Mouse (Mus musculus): ENCODE data around the gene Kcnk5. TPM values are rescaled to one million over a fixed set of nuclear protein-coding genes. Genes with fewer than 3 reads are reported as not detected.

Gene Kcnk5
- total and polyA plus RNA-seq, 3 experiments: 9.3 to 10.9 TPM; not detected in 1

GRCm38 (mm10) chr14:20120868-20121267 is 60.7 kb downstream of the Kcnk5 start:
- H3K4me3 ChIP-seq (ENCODE audit: control insufficient read depth in 1 of 2, insufficient read depth in 1 of 2, low read depth in 2 of 2, low read length in 2 of 2): no peak overlapping the region
- TF ChIP-seq CTCF (IDR thresholded peaks at IDR 0.05 in 2 of 3, conservative IDR thresholded peaks at IDR 0.05 in 1 of 3; ENCODE audit: control insufficient read depth in 1 of 3, insufficient read depth in 1 of 3, low read depth in 2 of 3, low read length in 3 of 3, poor library complexity in 1 of 3, severe bottlenecking in 1 of 3): no peak
- no peak for TF ChIP-seq NELFE (IDR thresholded peaks at IDR 0.05; ENCODE audit: low read depth, low read length)
- no peak overlapping the region for H3K27ac ChIP-seq (ENCODE audit: control insufficient read depth, low read depth, low read length)
- H3K4me1 ChIP-seq (ENCODE audit: control insufficient read depth in 1 of 2, insufficient read depth in 2 of 2, low read length in 2 of 2): no peaks in the 10 kb centered on the region
- peak; percentile 32 for DNase-seq (ENCODE audit: low read depth, low spot score)
- no peak overlapping the region for H3K9ac ChIP-seq (ENCODE audit: control insufficient read depth, low read depth, low read length, poor library complexity, severe bottlenecking)
- H3K79me2 ChIP-seq (ENCODE audit: control insufficient read depth, insufficient read depth, low read length, poor library complexity): no peaks in the 10 kb centered on the region
- no peaks in the 10 kb centered on the region for H3K36me3 ChIP-seq (ENCODE audit: control insufficient read depth in 1 of 2, insufficient read depth in 2 of 2, low read length in 2 of 2)
- peaks cover 1 to 6% of the 10 kb centered on the region in 2 experiments; a peak in 3 of 4 replicates for H3K27me3 ChIP-seq (ENCODE audit: control insufficient read depth in 1 of 2, insufficient read depth in 2 of 2, low read length in 2 of 2)
- H3K9me3 ChIP-seq (replicated peaks; ENCODE audit: insufficient read depth, low read length): no peaks in the 10 kb centered on the region

- H3K9me3 ChIP-seq (replicated peaks; ENCODE audit: insufficient read depth, low read length): no peaks in the 10 kb centered on the region
- DNase-seq (ENCODE audit: low read depth, low spot score): no peak
- TF ChIP-seq ZMIZ1 (IDR thresholded peaks at IDR 0.05; ENCODE audit: low read depth, low read length) (no peak), ZKSCAN1 (IDR thresholded peaks at IDR 0.05; ENCODE audit: low read depth, low read length) (no peak), NELFE (IDR thresholded peaks at IDR 0.05; ENCODE audit: low read depth, low read length) (no peak), CHD1 (IDR thresholded peaks at IDR 0.05; ENCODE audit: low read depth, low read length) (no peak), ELF1 (IDR thresholded peaks at IDR 0.05; ENCODE audit: low read depth, low read length) (no peak), SIN3A (IDR thresholded peaks at IDR 0.05; ENCODE audit: low read length) (no peak), RAD21 (IDR thresholded peaks at IDR 0.05; ENCODE audit: low read depth, low read length) (no peak), MYB (IDR thresholded peaks at IDR 0.05; ENCODE audit: low read depth, low read length) (no peak)
Measured at GRCm38 (mm10) chr14:20120012-20120411, 61.6 kb downstream of the Kcnk5 start.

GRCm38 (mm10) chr14:20116149-20116605 is 65.4 kb downstream of the Kcnk5 start:
- Histone ChIP-seq H3K4me3 (ENCODE audit: control insufficient read depth in 1 of 2, insufficient read depth in 1 of 2, low read depth in 2 of 2, low read length in 2 of 2) (no peak overlapping the region), H3K79me2 (ENCODE audit: control insufficient read depth, insufficient read depth, low read length, poor library complexity) (no peaks in the 10 kb centered on the region), H3K36me3 (ENCODE audit: control insufficient read depth in 1 of 2, insufficient read depth in 2 of 2, low read length in 2 of 2) (no peaks in the 10 kb centered on the region), H3K9ac (ENCODE audit: control insufficient read depth, low read depth, low read length, poor library complexity, severe bottlenecking) (no peak overlapping the region), H3K4me1 (ENCODE audit: control insufficient read depth in 1 of 2, insufficient read depth in 2 of 2, low read length in 2 of 2) (no peaks in the 10 kb centered on the region), H3K27ac (ENCODE audit: control insufficient read depth, low read depth, low read length) (no peak overlapping the region), H3K27me3 (ENCODE audit: control insufficient read depth in 1 of 2, insufficient read depth in 2 of 2, low read length in 2 of 2) (peaks cover 3 to 6% of the 10 kb centered on the region in 2 experiments; a peak in 3 of 4 replicates), H3K9me3 (replicated peaks; ENCODE audit: insufficient read depth, low read length) (no peaks in the 10 kb centered on the region)
- no peak for DNase-seq (ENCODE audit: low read depth, low spot score)
- TF ChIP-seq TBP (IDR thresholded peaks at IDR 0.05; ENCODE audit: low read depth, low read length) (no peak), HCFC1 (IDR thresholded peaks at IDR 0.05; ENCODE audit: low read depth, low read length) (no peak), KAT2A (conservative IDR thresholded peaks at IDR 0.05; ENCODE audit: low read depth, low read length) (no peak), UBTF (IDR thresholded peaks at IDR 0.05; ENCODE audit: borderline replicate concordance, insufficient read depth, low read depth, low read length) (no peak), JUND (IDR thresholded peaks at IDR 0.05; ENCODE audit: low read depth, low read length) (no peak), POLR2A (IDR thresholded peaks at IDR 0.05; ENCODE audit: control insufficient read depth in 1 of 2, insufficient read depth in 1 of 2, low read depth in 1 of 2, low read length in 2 of 2, poor library complexity in 1 of 2) (no peak), MAFK (IDR thresholded peaks at IDR 0.05; ENCODE audit: borderline replicate concordance, low read depth, low read length) (no peak)

More at GRCm38 (mm10) chr14:20120012-20120411, 61.6 kb downstream of the Kcnk5 start:
- peaks cover 3 to 6% of the 10 kb centered on the region in 2 experiments; a peak in 3 of 4 replicates for H3K27me3 ChIP-seq (ENCODE audit: control insufficient read depth in 1 of 2, insufficient read depth in 2 of 2, low read length in 2 of 2)
- no peak overlapping the region for H3K27ac ChIP-seq (ENCODE audit: control insufficient read depth, low read depth, low read length)
- no peaks in the 10 kb centered on the region for H3K36me3 ChIP-seq (ENCODE audit: control insufficient read depth in 1 of 2, insufficient read depth in 2 of 2, low read length in 2 of 2)
- H3K79me2 ChIP-seq (ENCODE audit: control insufficient read depth, insufficient read depth, low read length, poor library complexity): no peaks in the 10 kb centered on the region
- no peak overlapping the region for H3K9ac ChIP-seq (ENCODE audit: control insufficient read depth, low read depth, low read length, poor library complexity, severe bottlenecking)
- no peaks in the 10 kb centered on the region for H3K4me1 ChIP-seq (ENCODE audit: control insufficient read depth in 1 of 2, insufficient read depth in 2 of 2, low read length in 2 of 2)
- no peak overlapping the region for H3K4me3 ChIP-seq (ENCODE audit: control insufficient read depth in 1 of 2, insufficient read depth in 1 of 2, low read depth in 2 of 2, low read length in 2 of 2)

Data from MEL (cell line).